Mouse (Mus musculus): Measurements from ENCODE around the gene Nsdhl. TPM values are rescaled to one million over a fixed set of nuclear protein-coding genes. Genes with fewer than 3 reads are reported as not detected.

Nsdhl gene
- polyA plus RNA-seq, 1 experiment from 2014 or later: 43.0 TPM

DNA sequence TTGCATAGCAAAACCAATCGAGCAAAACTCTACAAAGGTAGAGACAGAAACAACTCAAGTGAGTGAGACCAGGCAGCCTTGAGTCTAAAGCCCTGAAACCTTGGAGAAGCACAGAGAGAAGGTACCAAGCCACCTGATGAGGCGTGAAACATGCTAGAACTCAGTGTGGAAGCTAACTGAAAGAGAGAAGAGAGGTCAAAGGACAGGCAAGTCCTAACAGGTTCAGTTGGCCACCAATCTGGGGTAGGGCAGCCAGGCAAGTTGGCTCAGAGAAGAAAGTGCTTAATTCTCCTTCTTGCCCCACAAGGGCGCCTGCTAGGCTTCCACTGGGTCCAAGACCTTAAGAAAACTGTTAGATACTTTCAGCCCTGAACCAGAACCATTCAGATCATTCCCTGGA is 43.2 kb downstream of the Nsdhl start:
- no peak overlapping the region for H3K4me3 ChIP-seq (replicated peaks)
- H3K4me1 ChIP-seq (replicated peaks): no peaks in the 10 kb centered on the region
- no peak for ATAC-seq
- H3K27me3 ChIP-seq (replicated peaks): no peaks in the 10 kb centered on the region
- no peak overlapping the region for H3K4me2 ChIP-seq (replicated peaks)
- H3K9me3 ChIP-seq: no peaks in the 10 kb centered on the region
- H3K9ac ChIP-seq: no peak overlapping the region
- H3K27ac ChIP-seq: no peak overlapping the region
- H3K36me3 ChIP-seq: no peaks in the 10 kb centered on the region
- WGBS: 75% methylated on average over 3 of the region's 3 CpGs

DNA sequence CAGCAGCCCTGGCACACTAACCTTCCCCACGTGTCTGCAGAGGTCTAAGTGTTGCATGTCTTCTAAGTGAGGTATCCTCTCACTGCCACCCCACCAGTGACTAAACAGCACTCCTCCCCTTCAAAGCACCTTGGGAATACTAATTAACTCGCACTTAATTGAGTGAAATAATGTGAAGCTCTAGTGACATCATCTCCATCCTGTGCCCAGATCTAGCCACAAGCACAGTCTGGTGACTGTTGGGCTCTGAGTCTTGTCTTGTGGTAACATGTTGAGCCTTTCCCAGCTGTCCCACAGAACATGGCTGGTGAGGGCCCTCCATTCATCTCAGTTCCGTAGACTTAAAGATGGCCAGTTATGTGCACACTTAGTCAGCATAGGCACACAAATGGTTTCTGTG is 44.4 kb downstream of the Nsdhl start:
- Histone ChIP-seq H3K9me3 (no peaks in the 10 kb centered on the region), H3K27ac (no peak overlapping the region), H3K36me3 (no peaks in the 10 kb centered on the region), H3K27me3 (replicated peaks) (no peaks in the 10 kb centered on the region), H3K4me2 (replicated peaks) (no peak overlapping the region), H3K4me3 (replicated peaks) (no peak overlapping the region), H3K4me1 (replicated peaks) (no peaks in the 10 kb centered on the region), H3K9ac (no peak overlapping the region)
- ATAC-seq: no peak
- WGBS: 82% methylated on average over 3 of the region's 3 CpGs

DNA sequence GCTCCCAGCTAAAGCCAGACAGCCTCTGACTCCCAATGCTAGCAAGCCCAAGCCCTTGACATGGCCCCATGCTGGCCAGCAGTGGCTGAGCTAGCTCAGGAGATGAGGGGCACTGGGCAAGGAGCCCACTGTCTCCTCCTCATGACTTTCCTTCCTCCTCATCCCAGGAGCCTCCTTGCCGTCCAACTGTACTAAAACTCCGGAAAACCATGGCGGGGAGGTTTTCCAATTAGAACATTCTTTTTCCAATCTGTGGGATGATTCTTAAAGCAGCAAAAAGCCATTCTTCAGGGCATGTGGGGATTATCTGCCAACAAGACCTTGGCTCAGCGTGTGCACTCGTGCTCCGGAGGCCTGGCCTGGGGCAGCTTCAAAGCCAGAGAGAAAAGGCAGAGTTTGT is 64.5 kb downstream of the Nsdhl start:
- no peak for ATAC-seq
- no peak overlapping the region for H3K9ac ChIP-seq
- H3K9me3 ChIP-seq: no peaks in the 10 kb centered on the region
- no peak overlapping the region for H3K27ac ChIP-seq
- no peaks in the 10 kb centered on the region for H3K36me3 ChIP-seq
- no peak overlapping the region for H3K4me3 ChIP-seq (replicated peaks)
- no peak overlapping the region for H3K4me2 ChIP-seq (replicated peaks)
- H3K4me1 ChIP-seq (replicated peaks): no peaks in the 10 kb centered on the region
- H3K27me3 ChIP-seq (replicated peaks): no peaks in the 10 kb centered on the region
- WGBS: 64% methylated on average over 6 of the region's 6 CpGs

DNA sequence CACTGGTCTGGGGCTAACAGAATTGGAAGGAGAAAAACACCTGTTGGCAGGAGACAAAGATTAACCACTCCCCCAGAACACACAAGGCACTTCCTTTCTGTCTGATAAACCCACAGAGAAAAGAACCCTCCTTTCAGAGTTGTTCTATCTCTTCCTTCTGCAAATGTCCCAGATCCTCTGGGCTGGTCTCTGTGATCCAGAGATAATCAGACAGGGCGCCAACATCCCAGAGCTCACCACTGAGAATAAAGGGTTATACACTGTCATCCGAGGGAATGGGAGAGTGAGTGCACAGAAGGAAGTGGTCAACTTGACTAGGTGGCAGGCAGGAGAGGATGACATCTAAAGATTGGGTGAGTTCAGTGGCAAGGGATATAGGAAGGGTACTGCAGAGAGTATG is 67.2 kb downstream of the Nsdhl start:
- Histone ChIP-seq H3K4me1 (replicated peaks) (no peaks in the 10 kb centered on the region), H3K36me3 (no peaks in the 10 kb centered on the region), H3K27me3 (replicated peaks) (no peaks in the 10 kb centered on the region), H3K4me2 (replicated peaks) (no peak overlapping the region), H3K9ac (no peak overlapping the region), H3K27ac (no peak overlapping the region), H3K9me3 (no peaks in the 10 kb centered on the region), H3K4me3 (replicated peaks) (no peak overlapping the region)
- WGBS: 81% methylated on average over 2 of the region's 2 CpGs
- ATAC-seq: no peak

DNA sequence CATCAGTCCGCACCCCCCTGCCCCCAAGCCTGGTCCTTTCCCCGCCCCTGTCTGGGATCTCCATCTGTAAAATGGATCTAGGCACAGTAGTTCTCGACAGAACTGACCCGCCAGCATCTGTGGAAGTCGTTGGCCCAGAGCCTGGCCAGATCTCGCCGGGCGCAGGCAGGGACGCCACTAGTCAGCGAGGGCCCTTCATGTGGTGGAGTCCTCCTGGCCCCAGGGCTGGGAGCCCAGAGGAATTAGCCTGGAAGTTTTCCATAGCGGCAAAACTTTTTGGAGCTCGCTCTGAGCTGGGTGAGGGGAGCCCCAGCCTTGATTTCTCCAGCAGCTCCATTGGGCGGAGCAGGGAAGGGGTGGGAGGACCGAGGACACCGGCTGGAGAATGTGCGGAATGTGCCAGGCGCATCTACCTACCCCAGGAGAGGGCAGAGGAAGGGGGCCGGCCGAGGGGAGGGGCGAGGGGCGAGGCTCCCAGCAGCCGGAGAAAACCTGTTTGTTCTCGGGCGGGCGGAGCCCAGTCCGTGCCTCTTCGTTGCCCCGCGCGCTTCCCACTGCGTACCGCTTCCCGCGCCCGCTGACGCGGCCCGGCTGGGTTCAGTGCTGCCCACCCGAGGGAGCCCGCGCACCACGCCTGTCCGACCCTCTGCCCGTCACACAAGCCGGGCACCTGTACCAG is 68.6 kb downstream of the Nsdhl start, which contains the start of gene Zfp185:
Gene Zfp185 (plus strand): TSS at position 499 of the 679 bp plus-strand sequence.
- Histone ChIP-seq H3K9me3 (no peaks in the 10 kb centered on the region), H3K4me2 (replicated peaks) (peak within 1 kb of the TSS; percentile 76), H3K4me1 (replicated peaks) (no peaks in the 10 kb centered on the region), H3K27me3 (replicated peaks) (no peaks in the 10 kb centered on the region), H3K9ac (no peak within 1 kb of the TSS), H3K4me3 (replicated peaks) (peak within 1 kb of the TSS; percentile 35), H3K36me3 (no peaks in the 10 kb centered on the region), H3K27ac (no peak within 1 kb of the TSS)
- ATAC-seq: peak; percentile 90
- 22% methylated on average over 40 of the region's 45 CpGs for WGBS

DNA sequence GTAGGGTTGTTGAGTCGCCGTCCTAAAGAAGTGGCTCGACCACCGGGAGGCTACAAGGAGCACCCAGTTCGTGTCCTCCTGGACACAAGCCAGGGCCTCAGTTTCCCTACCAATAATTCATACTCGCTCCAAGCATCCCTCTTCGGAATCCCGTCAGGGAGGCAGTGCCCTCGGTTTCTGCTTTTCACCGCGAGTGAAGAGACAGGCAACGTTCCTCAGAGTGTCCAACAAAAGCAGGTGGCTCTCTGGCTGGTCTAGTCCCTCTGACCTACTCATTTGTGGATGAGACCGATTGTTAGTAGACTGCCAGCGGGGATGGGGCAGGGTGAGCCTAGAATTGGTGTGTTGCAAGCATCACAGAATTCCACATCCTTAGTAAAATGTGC is 69.2 kb downstream of the Nsdhl start:
- H3K9ac ChIP-seq: no peak overlapping the region
- no peaks in the 10 kb centered on the region for H3K27me3 ChIP-seq (replicated peaks)
- no peak overlapping the region for H3K27ac ChIP-seq
- H3K36me3 ChIP-seq: no peaks in the 10 kb centered on the region
- 0 out of 2 replicates have a peak, but pooled peaks have one; percentile 14 for ATAC-seq
- peak overlapping the region; percentile 76 for H3K4me2 ChIP-seq (replicated peaks)
- WGBS: 25% methylated on average over 14 of the region's 14 CpGs
- peak overlapping the region; percentile 35 for H3K4me3 ChIP-seq (replicated peaks)
- H3K4me1 ChIP-seq (replicated peaks): no peaks in the 10 kb centered on the region
- H3K9me3 ChIP-seq: no peaks in the 10 kb centered on the region

DNA sequence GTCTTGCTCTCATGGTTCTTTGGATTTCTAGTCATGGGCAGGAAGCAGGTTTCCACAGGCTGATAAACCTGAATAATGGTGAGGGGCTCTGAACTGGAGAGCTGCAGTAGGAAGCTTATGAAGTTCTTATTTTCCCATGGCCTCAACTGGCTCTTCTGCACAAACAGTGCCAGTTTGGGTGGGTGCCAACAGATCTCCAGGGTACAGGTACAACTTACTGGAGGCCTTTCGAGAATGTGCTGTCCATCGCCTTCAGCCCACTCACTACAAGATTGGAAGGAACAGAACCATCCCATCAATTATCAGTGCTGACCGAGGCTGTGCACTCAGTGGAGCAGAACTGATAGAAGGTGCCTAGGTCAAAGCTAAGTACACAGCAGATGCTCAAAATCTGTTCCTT is 70.1 kb downstream of the Nsdhl start:
- H3K4me2 ChIP-seq (replicated peaks): no peak overlapping the region
- no peaks in the 10 kb centered on the region for H3K36me3 ChIP-seq
- no peak overlapping the region for H3K27ac ChIP-seq
- H3K27me3 ChIP-seq (replicated peaks): no peaks in the 10 kb centered on the region
- H3K9ac ChIP-seq: no peak overlapping the region
- 80% methylated on average over 3 of the region's 3 CpGs for WGBS
- no peaks in the 10 kb centered on the region for H3K4me1 ChIP-seq (replicated peaks)
- no peak overlapping the region for H3K4me3 ChIP-seq (replicated peaks)
- no peaks in the 10 kb centered on the region for H3K9me3 ChIP-seq
- ATAC-seq: no peak

DNA sequence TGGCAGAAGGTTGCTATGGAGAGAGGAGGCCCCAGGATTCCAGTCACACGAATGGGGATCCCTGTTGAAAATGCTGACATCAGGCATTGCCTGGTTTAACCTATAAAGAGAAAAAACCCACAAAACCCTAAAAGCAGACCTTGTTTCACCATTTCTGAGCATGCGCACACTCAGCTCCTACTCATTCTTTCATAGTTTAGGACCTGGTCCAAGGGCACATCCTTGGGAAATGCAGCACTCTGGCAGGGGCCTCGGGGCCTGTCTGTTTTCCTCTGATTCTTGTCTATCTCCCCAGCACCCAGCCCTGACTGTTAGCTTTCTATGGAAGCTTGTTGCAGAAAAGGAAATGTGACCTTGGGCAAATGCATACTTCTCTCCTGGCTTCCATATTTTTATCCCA is 72.2 kb downstream of the Nsdhl start:
- WGBS: 79% methylated on average over 3 of the region's 3 CpGs

DNA sequence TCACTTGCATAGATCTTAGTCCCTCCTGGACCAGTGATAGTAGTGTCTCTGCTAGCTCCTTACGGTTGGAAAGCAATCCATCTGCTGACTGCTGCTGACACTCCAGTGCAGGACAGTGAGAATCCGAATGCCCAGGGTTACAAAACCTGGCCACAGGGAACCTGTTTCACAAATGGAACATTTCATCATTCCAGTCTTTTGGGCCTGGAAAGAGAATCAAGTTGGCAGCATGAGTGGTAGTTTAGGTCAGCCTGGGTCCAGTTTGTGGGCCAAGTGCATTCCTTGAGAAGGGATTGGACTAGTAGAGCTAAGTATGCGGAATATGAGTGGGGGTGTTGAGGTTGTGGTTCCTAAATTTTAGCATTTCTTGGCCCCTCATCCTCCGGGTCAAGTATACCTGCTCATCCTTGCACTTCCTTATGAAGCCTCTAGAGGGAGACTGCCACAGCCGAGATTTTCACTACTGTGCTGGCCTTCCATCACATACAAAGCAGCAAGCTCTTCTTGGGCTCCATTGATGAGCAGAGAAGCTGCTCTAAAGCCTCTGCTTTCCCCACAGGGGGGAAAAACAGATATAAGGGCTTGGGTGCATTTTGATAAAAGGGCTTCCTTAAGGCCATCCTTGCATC is 74.0 kb downstream of the Nsdhl start:
- no peak for ATAC-seq
- H3K27ac ChIP-seq: no peak overlapping the region
- WGBS: 57% methylated on average over 5 of the region's 5 CpGs
- H3K9ac ChIP-seq: no peak overlapping the region
- H3K27me3 ChIP-seq (replicated peaks): peaks cover 4% of the 10 kb centered on the region; the same call in 1 of the 2 replicates
- no peaks in the 10 kb centered on the region for H3K36me3 ChIP-seq
- no peaks in the 10 kb centered on the region for H3K9me3 ChIP-seq
- H3K4me2 ChIP-seq (replicated peaks): no peak overlapping the region
- no peaks in the 10 kb centered on the region for H3K4me1 ChIP-seq (replicated peaks)
- H3K4me3 ChIP-seq (replicated peaks): no peak overlapping the region

More for the DNA sequence above, 72.2 kb downstream of the Nsdhl start:
- no peaks in the 10 kb centered on the region for H3K9me3 ChIP-seq
- no peak overlapping the region for H3K27ac ChIP-seq
- ATAC-seq: no peak
- no peak overlapping the region for H3K9ac ChIP-seq
- H3K4me2 ChIP-seq (replicated peaks): no peak overlapping the region
- H3K27me3 ChIP-seq (replicated peaks): no peaks in the 10 kb centered on the region
- no peaks in the 10 kb centered on the region for H3K36me3 ChIP-seq
- H3K4me1 ChIP-seq (replicated peaks): no peaks in the 10 kb centered on the region
- no peak overlapping the region for H3K4me3 ChIP-seq (replicated peaks)

DNA sequence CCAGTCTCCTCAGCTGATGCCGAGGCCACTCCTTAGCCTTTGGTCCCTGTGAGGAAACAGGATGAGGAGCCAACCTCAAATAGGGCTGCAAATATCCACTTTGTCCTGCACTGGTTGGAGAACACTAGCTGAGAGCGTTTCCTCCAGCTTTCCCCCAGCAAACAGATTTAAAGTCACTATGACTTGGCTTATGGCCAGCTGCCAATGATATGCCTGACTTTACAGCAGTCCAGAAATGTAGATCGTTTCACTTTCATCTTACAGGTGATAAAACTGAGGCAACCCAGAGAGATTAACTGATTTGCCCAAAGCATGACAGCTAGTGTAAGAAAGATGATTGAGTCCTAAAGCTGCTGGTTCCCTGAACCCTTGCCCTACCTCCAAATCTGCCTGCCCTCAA is 77.2 kb downstream of the Nsdhl start:
- 60% methylated on average over 3 of the region's 3 CpGs for WGBS
- H3K4me1 ChIP-seq (replicated peaks): no peaks in the 10 kb centered on the region
- no peak overlapping the region for H3K27ac ChIP-seq
- H3K27me3 ChIP-seq (replicated peaks): peaks cover 4% of the 10 kb centered on the region
- 0 out of 2 replicates have a peak, but pooled peaks have one; percentile 39 for ATAC-seq
- no peaks in the 10 kb centered on the region for H3K9me3 ChIP-seq
- H3K36me3 ChIP-seq: no peaks in the 10 kb centered on the region
- H3K9ac ChIP-seq: no peak overlapping the region
- H3K4me3 ChIP-seq (replicated peaks): no peak overlapping the region
- H3K4me2 ChIP-seq (replicated peaks): no peak overlapping the region

DNA sequence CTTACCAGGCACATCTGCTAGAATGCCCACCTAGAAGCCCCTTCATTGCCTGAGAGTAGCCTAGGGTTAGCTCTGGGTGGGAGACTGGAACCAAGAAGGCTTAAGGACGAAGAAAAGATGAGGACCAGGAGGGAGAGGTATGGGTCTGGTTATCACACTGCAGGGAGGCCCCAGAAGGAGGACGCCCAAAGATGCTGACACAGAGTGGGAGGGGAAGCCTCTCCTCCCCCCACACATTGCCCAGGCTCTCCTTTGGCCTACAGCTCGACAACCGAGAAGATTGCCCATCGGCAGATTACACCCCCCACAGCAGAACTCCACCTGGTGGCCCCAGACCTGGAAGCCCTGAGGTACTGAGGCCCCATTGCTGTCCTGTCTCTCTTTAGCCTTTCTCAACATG is 84.8 kb downstream of the Nsdhl start:
- H3K36me3 ChIP-seq: no peaks in the 10 kb centered on the region
- H3K4me1 ChIP-seq (replicated peaks): no peaks in the 10 kb centered on the region
- no peak for ATAC-seq
- no peak overlapping the region for H3K9ac ChIP-seq
- WGBS: 82% methylated on average over 5 of the region's 5 CpGs
- H3K9me3 ChIP-seq: no peaks in the 10 kb centered on the region
- H3K27me3 ChIP-seq (replicated peaks): no peaks in the 10 kb centered on the region; the same call in 1 of the 2 replicates
- H3K27ac ChIP-seq: no peak overlapping the region
- H3K4me2 ChIP-seq (replicated peaks): no peak overlapping the region
- H3K4me3 ChIP-seq (replicated peaks): no peak overlapping the region

DNA sequence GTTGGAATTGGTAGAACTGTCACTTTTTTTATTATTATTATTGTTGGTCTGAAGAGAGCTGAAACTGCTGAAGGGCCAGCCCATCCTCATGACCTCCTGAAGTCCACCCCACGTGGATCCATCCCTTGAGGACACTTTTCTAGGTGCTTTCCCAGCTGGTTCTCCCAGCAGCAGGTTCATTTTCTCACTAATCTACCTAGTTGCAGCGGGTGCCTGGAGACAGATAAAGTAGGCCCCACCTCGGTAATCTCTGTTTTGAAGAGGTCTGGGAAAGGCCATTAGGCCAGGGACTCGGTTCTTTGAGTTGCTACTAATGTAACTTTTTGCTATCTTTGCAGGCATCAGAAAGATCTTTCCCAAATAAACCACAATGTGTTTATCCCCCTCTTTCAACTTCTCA is 87.3 kb downstream of the Nsdhl start:
- Histone ChIP-seq H3K4me3 (replicated peaks) (no peak overlapping the region), H3K4me2 (replicated peaks) (no peak overlapping the region), H3K27ac (no peak overlapping the region), H3K9me3 (no peaks in the 10 kb centered on the region), H3K9ac (no peak overlapping the region), H3K36me3 (no peaks in the 10 kb centered on the region), H3K4me1 (replicated peaks) (no peaks in the 10 kb centered on the region), H3K27me3 (replicated peaks) (no peaks in the 10 kb centered on the region; the same call in 1 of the 2 replicates)
- 58% methylated on average over 4 of the region's 4 CpGs for WGBS
- no peak for ATAC-seq
